Mouse (Mus musculus) testis, adult 2 months (tissue): Measurements from ENCODE around the gene Rpn2.

Experiments
- CTCF ChIP-seq: fragments of 200-500 bp; IDR thresholded peaks from 2 replicates; pipeline ENCODE4 v1.5.1; 2012; ENCODE audit warnings: low read depth, mild to moderate bottlenecking, inconsistent platforms, low read length, moderate library complexity; ENCODE audit not compliant: control insufficient read depth, insufficient read depth, insufficient replicate concordance
- POLR2A ChIP-seq: fragments of 200-500 bp; IDR thresholded peaks from 2 replicates; pipeline ENCODE4 v1.6.1; 2012; ENCODE audit warnings: low read depth, mild to moderate bottlenecking, inconsistent platforms, low read length, moderate library complexity; ENCODE audit not compliant: control insufficient read depth

DNA sequence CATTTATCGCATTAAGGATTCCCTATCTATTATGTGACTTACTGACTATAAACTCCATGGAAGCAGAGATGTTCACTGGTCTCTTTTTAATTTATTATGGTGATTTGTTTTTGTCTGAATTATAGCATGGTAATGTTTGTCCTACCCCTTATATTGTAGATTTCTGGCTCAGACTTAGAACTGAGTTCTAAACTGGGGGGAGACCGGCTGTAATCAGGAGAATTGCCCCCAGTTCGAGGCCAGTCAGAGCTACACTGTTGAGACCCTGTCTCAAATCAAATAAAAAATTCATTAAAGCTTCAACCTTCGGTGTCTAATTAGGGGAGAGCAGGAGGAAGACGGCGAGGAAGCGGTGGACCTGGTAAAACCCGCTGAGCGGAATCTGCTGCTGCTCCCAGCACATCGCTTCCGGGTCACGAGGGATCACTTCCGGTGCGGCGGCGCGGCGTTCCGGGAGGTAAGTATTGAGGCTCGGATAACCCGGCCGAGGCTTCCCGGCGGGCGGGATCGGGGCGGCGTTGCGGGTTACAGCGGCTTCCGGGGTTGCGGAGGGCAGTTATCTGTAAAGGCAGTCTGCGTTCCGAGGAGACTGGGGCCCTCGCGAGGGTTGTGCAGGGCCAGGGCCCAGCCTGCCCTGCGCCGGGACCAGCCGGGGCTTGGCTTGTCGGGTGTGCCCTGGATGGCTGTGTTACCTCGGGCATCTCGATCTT, 88.5 kb downstream of the Rpn2 start, which contains the start of gene Manbal:
- TF ChIP-seq POLR2A = peak; percentile 92
- no peak for TF ChIP-seq CTCF
